Mouse (Mus musculus) ES-E14 (cell line): ENCODE measurements around the gene Fastkd3.

Experiments
- CHD2 ChIP-seq: IDR thresholded peaks from 2 replicates; pipeline ENCODE4 v1.6.1; 2014; ENCODE audit warnings: mild to moderate bottlenecking, low read depth, low read length, inconsistent platforms
- HCFC1 ChIP-seq: IDR thresholded peaks from 2 replicates; pipeline ENCODE4 v1.6.1; 2012; ENCODE audit warnings: low read length, inconsistent platforms, borderline replicate concordance; ENCODE audit not compliant: insufficient read depth
- MAFK ChIP-seq: IDR thresholded peaks from 2 replicates; pipeline ENCODE4 v1.6.1; 2014; ENCODE audit warnings: mild to moderate bottlenecking, low read depth, low read length, inconsistent platforms; ENCODE audit not compliant: insufficient read depth
- ZNF384 ChIP-seq: IDR thresholded peaks from 2 replicates; pipeline ENCODE4 v1.6.1; 2012; ENCODE audit warnings: low read depth, low read length, inconsistent platforms

- no peak for TF ChIP-seq MAFK
- no peak for TF ChIP-seq ZNF384
- TF ChIP-seq HCFC1: no peak
- no peak for TF ChIP-seq CHD2
These were observed 6.3 kb downstream of the Fastkd3 start for GRCm38 (mm10) chr13:68588352-68588751.
